Mouse (Mus musculus) embryonic fibroblast, embryonic 13.5 days (primary cell): ENCODE measurements at regions not wholly inside any gene's neighbourhood (a gene's known extent, or its start where the extent isn't known, plus 50 kb on each side); places are given as distances from the start of the nearest gene placed in this dataset.

Source experiments
- CTCF ChIP-seq: IDR thresholded peaks from 2 replicates; pipeline ENCODE4 v1.5.1; 2011; ENCODE audit warnings: mild to moderate bottlenecking, control low read depth, low read length, moderate library complexity, borderline replicate concordance; ENCODE audit not compliant: insufficient read depth
- POLR2A ChIP-seq: IDR thresholded peaks from 2 replicates; pipeline ENCODE4 v1.6.1; 2011; ENCODE audit warnings: low read depth, mild to moderate bottlenecking, control low read depth, low read length, moderate library complexity

DNA sequence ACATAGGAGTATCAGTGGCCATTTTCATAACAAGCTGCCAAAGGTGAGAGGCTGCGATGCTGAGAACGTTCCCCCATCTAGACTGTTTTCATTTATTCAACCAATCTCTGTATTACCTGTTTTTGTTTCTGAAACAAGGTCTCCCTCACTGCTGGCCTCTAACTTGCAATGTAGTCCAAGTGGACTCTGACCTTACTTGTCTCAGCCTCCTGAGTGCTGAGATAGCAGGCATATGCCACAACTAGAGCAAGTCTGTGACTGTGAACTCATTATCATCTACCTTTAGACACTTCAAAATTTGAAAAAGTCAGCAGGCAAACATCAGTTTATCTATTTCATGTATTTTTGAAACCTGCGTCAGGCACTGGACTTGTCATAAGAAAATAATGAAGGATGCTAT is 468.7 kb upstream of the Sel1l start:
- TF ChIP-seq CTCF = no peak
- TF ChIP-seq POLR2A = no peak
